Mouse (Mus musculus) embryonic fibroblast, embryonic 13.5 days (primary cell): ENCODE results near the gene Tap1.

Experiments
- CTCF ChIP-seq: IDR thresholded peaks from 2 replicates; pipeline ENCODE4 v1.5.1; 2011; ENCODE audit warnings: mild to moderate bottlenecking, control low read depth, low read length, moderate library complexity, borderline replicate concordance; ENCODE audit not compliant: insufficient read depth
- POLR2A ChIP-seq: IDR thresholded peaks from 2 replicates; pipeline ENCODE4 v1.6.1; 2011; ENCODE audit warnings: low read depth, mild to moderate bottlenecking, control low read depth, low read length, moderate library complexity

DNA sequence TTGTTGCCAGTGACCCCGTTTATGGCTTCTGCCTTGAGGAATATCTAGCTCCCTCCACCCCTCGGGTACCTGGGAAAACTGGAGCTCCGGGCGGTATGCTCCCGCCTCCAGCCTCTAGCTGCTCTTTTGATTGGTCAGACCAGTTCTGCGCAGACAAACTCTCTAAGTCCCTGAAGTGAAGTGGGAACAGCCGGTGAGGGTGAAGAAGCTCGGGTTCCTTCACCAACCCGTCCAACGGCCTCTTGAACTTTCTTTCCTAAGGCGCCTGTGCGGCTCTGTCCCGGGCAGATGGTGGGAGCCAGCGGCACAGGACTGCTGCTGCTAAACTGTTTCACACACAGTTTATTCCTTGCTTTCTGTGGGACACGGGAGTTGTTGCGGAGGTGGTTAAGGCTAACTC lies 47.9 kb upstream of the Tap1 start:
- TF ChIP-seq CTCF (no peak), POLR2A (no peak)
